Mouse (Mus musculus) layer of hippocampus, adult 11-12 months (tissue): ENCODE measurements around the gene Mepe.
A peak's percentile ranks its signal among the peaks of the same experiment; 100 is the strongest.

Source experiments
- DNase-seq: peaks from one replicate; pipeline ENCODE4 v3.0.0; 2022; ENCODE audit warnings: low spot score

Gene Mepe

DNA sequence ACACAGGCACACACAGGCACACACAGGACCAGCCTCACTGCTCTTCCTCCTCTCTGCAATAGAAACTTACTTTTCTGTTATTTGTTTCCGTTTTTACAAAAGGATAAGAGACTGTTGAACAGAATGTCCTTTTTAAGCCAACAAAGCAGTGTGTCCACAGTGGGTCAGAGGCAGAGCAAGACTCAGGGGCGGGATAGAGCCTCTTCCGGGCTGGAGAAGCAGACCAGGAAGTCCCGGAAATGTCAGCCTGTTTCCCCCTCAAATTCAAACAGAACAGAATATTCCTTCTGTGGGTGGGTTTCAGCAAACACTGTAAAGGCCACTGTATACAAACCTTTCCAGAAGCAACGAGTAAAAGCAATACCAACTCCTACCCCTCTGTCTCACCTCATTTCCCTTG lies 26.7 kb downstream of the Mepe start:
- no peak for DNase-seq

DNA sequence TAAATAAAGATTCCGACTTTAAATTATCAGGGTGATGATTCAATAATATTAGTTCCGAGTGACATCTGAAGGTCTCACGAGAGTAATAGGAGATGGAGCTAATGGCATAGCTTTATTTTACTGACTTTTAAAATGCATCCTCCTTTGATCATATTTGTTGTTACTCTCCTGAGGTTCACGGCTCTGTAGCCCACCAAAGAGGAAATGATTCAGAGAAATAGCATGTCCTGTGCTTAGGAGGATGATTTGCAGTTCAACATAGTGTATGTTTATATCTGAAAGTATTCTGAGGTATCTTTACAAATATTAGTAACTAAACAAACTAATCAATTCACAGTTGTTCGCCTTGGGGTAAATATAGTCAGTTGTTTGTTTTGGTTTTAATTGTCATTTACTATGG lies 32.4 kb downstream of the Mepe start:
- DNase-seq = no peak

DNA sequence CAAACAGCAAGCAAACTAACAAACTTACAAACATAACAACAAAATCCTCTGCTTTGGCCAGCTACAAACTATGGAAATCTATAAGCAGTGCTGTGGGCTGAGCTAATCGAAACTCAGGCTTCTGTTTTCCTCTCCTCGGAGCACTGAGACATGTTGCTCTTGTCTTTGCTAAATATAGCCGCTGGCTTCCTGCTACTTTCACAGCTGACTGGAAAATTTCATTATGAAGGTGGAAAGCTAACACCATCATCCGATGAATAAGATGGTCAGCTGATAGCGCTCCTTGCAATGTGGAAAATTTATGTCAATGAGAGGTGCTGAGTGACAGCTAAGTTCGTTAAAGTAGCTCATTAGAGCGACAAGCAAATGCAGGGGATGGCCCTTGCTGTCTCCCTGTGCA lies 33.5 kb downstream of the Mepe start:
- DNase-seq = peak; percentile 28

DNA sequence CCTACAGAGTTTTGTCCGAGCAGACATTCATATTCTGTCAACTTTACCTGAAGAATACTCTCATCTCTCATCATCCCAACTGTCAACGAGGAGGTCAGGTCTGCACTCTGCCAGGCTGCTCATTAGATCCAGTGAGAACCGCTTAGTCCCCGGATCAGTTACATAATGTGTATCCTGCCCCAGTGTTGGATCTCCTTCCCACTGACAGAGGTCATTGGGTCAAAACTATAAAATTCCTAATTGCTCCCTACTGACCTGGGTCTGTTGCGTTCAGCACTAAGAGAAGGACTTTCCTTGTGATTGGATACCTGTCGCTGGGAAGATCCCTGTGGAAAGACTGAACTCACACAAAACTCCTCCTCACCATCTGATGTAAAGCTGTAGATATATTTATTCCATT lies 34.1 kb downstream of the Mepe start:
- DNase-seq = no peak

DNA sequence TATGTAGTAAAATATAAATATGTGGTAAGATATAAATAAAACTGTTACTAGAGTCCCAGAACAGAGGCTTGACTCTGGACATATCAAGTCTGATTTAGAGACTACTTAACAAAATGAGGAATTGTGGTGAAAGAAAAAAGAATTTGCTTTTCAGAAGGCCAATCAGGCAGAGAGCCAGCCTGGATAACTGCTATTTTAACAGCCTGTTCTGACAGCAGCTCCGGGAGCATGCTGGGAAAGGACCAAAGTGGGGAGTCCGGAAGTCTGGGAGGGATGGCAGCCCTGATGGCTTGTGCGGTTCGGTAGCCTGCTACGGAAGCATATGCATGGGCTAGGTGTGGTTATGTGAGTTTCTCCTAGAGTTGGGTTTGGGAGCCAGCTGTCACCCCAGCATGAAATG lies 45.5 kb downstream of the Mepe start:
- DNase-seq = no peak

DNA sequence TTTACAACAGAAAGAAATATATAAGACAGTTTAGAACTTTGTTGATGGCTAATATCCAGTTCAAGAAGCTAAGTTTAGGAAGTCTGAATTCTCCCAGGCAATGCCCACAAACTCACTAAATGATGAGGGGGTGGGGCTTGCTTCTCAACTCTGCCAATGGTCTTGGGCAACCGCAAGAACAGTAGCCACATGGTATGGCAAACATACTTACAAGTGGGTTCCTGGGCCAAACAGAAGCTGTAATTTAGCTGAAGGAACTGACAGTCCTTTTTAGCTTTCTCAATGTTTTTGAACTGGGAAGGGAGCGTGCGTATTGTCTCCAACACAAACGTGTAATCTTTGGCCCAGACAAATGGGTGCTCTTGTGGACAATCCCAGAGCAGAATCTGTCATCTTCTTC lies 46.2 kb downstream of the Mepe start:
- DNase-seq = no peak

DNA sequence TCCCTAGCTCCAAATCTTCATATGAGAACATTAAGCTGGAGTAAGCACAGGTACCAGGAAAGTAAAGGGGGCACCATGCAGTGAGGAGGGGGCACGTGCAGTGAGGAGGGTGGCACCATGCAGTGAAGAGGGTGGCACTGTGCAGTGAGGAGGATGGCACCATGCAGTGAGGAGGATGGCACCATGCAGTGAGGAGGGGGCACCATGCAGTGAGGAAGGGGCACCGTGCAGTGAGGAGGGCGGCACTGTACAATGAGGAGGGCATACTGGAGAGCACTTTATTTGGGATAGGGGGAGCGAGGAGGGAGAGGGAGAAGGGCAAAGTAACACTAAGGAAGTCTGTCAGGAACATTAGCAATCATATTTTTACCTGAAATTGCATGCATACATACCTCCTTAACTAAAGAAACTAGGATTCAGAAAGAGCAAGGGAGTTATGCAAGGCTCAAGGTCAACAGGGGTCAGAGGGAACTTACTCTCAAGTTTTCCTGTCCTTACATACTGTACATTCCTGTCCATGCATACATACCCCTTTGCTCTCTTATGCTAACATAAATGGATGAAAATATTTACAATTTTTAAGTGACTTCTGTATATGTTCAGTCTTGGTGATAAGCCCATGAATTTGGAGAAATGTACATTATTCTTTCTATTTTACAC lies 48.6 kb downstream of the Mepe start:
- no peak for DNase-seq

DNA sequence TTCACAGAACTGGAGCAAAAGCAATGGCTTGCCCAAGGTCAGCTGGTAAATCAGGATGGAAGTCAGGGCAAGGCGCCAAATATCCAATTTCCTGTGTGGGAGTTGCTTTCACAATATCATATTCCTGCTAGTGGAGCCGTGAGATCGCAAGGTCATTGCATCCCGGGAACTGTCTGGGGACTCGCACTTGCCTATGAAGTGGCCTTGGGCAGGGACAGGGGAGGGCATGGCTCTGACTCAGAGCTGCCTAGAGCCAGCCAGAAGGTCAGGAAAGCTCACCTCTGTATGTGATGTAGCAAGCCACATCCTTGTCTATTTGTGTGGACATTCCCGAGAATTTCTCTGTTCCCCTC lies 49.2 kb downstream of the Mepe start:
- no peak for DNase-seq

DNA sequence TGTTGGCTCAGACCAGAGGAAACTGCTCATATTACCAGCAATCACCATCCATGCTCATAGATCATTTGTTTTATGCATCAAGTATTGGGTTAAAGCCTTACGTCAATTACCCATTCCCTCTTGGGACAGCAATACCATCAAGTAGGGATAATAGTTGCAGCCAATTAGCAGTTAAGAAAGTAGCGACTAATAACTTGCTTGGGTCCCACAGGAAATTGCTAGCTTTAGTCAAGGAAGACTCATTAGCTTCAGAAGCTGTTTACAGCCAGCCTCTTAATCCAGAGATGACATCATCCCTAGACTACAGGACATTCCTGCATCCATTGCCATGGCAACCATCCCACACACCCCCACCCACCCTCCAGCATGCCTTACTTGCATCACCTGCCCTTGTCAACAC lies 50.0 kb downstream of the Mepe start:
- no peak for DNase-seq

DNA sequence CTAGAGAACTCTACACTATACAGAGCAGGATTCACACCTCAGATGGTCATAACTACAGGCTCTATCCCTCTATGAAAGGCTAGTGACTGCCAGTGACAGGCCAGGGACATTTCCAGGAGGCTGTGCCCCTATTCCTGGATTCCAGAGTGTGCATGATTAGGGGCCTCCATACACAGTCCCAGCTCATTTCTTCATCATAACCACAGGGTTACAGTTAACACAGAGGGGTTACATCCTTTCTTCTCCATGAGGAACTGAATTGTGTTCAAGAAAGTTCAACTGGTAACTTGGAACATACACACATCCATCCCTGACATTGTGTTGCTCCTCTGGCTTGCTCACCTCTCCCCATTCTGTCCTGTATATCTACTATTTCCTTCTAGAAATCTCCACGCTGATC lies 51.8 kb downstream of the Mepe start:
- DNase-seq = no peak

DNA sequence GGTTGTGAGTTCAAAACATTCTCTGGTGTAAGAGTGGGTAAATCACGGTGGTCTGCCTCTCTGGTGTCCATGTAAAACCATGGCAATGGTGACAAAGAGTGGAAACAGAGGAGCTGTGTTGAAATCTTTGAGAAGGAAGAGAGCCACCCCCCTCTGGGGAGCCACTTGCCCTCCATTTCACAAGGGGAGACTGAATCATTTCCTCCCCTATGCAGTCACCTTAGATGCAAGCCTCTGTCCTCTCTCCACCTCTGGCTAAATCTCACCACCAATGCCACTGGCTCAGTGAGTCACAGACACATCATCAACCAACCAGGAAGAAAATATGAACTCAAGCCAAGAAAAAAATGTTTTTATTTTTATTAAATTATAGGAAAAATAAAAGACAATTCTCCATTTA lies 55.4 kb downstream of the Mepe start:
- DNase-seq = no peak

DNA sequence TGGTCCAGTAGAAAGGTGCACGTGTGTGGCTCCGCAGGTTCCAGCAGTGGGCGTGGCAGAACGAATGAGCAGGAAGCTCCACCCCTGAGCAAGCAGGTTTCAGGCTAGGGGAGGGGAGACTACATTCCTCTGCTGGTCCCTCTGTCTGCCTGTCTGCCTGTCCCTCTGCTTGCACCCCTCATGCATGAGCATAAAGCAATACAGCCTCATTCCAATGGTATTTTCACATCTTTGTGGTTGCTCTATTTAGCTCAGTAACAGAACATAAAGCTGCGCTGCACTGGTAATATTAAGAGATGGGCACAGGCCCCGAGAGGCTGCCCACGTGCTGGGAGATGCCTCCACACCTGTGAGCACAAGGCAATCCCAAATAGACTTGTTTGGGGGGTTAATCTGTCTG lies 56.5 kb downstream of the Mepe start:
- no peak for DNase-seq

DNA sequence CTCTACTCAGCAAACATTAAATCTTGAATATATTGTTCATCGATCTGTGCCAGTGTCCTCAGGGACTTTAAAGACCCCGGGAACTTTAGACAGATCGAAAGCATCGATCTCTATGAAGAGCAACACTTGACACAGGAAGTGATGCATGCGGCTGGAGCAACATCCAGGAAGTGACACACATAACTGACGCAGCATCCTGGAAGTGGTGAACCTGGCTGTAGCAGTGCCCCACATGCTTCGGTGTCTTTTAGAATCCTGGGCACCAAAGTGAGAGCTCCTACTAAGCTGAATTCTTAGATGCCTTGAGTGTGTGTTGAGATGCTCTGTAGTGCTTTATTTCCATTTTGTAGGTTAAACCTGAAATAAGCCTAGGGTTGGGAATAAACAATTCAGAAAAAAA lies 59.4 kb downstream of the Mepe start:
- no peak for DNase-seq

DNA sequence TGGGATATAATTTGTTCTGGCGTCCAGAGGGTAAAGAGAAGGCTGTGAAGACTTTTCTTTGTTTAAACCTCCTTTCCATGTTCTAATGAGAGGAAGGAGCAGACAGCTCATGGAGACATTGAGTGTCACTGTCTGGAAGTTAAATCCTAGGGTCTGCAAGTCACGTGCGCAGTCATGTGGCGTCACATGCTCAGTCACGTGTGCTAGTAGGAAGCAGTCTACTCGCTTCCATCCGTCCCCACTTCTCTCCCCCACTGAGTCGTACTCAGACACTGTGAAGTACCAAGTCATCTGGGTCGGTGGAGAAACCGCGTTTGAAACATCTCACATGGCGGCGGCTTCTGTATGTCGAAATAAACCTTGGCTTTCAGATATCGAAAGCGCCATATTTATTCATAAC lies 60.4 kb downstream of the Mepe start:
- no peak for DNase-seq

DNA sequence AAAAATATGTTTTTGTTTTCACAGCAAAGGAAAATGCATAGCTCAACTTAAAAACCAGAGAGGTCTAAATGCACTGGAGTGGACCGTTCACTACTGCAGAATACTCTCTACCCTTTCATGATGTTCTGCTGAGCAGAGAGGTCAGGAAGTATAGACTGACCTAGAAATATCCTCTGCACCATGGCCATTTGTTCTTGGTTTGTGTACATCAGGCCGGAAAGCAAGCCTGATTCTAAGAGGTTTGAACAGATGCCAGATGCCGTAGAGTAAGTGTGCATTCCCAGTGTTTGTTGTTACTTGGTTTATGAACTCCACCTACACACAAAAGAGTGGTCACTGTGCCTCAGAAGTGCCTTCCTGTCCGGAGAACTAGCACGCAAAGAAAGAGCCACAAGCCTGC lies 61.8 kb downstream of the Mepe start:
- no peak for DNase-seq
